Mouse (Mus musculus) liver, embryonic 14.5 days (tissue): ENCODE measurements around the gene Ddo.

ENCODE experiments used
- CTCF ChIP-seq: IDR thresholded peaks from 2 replicates; pipeline ENCODE4 v1.5.1; 2016; ENCODE audit warnings: antibody characterized with exemption, low read depth, control low read depth
- EP300 ChIP-seq: IDR thresholded peaks from 2 replicates; pipeline ENCODE4 v1.6.1; 2016; ENCODE audit warnings: antibody characterized with exemption, low read depth

- TF ChIP-seq CTCF (peak; percentile 56), EP300 (no peak)
Measured at GRCm38 (mm10) chr10:40683092-40683867, 53.5 kb downstream of the Ddo start, which contains the start of gene Mettl24.
